Mouse (Mus musculus) heart, embryonic 16.5 days (tissue): ENCODE measurements around the gene Hist3h2a. TPM values are rescaled to one million over a fixed set of nuclear protein-coding genes. Genes with fewer than 3 reads are reported as not detected.

Experiments
- ATAC-seq: fragments of 200-750 bp; cut with Nextera tagmentation; replicated peaks from 2 replicates; pipeline ENCODE4 v1.8.0; 2017; ENCODE audit warnings: moderate number of reproducible peaks; ENCODE audit not compliant: insufficient read depth, low FRiP score; ENCODE audit errors: extremely low read depth
- H3K27ac ChIP-seq: fragments of 300-500 bp; sonication (generic); 2 replicates; pipeline ENCODE4 v1.5.1; 2014; ENCODE audit warnings: mild to moderate bottlenecking, low read length, control low read depth, moderate library complexity
- H3K27me3 ChIP-seq: fragments of 300-500 bp; sonication (generic); 2 replicates; pipeline ENCODE4 v1.6.1; 2014; ENCODE audit warnings: low read length, mixed read lengths; ENCODE audit not compliant: control insufficient read depth, insufficient read depth
- H3K36me3 ChIP-seq: fragments of 300-500 bp; sonication (generic); 2 replicates; pipeline ENCODE4 v1.6.1; 2014; ENCODE audit not compliant: control insufficient read depth, insufficient read depth
- H3K4me1 ChIP-seq: fragments of 300-500 bp; sonication (generic); 2 replicates; pipeline ENCODE4 v1.6.1; 2014; ENCODE audit warnings: low read length, mixed read lengths; ENCODE audit not compliant: control insufficient read depth, insufficient read depth
- H3K4me2 ChIP-seq: fragments of 300-500 bp; sonication (generic); 2 replicates; pipeline ENCODE4 v1.6.1; 2014; ENCODE audit warnings: low read depth, mild to moderate bottlenecking, control low read depth, low read length
- H3K4me3 ChIP-seq: fragments of 300-500 bp; sonication (generic); 2 replicates; pipeline ENCODE4 v1.5.1; 2014; ENCODE audit warnings: mild to moderate bottlenecking, control low read depth, low read length
- H3K9ac ChIP-seq: fragments of 300-500 bp; sonication (generic); 2 replicates; pipeline ENCODE4 v1.6.1; 2014; ENCODE audit warnings: low read length, control low read depth
- H3K9me3 ChIP-seq: fragments of 300-500 bp; sonication (generic); replicated peaks from 2 replicates; pipeline ENCODE4 v1.6.1; 2016; ENCODE audit warnings: low read length; ENCODE audit not compliant: control insufficient read depth
- WGBS: fragments of 180-500 bp; shearing (Covaris S2); extraction: QIAGEN DNeasy Blood & Tissue Kit; methylation state at CpG from one replicate; pipeline ENCODE4 v1.1.7; 2014; 5-methylcytosine and 5-hydroxymethylcytosine counted together
- microRNA-seq: library from miRNA; unstranded; fragments of <30 nt; microRNA quantifications from one replicate; pipeline ENCODE4, GENCODE M21; 2017
- polyA plus RNA-seq: library from polyadenylated mRNA; unstranded; fragments of >200 nt; fragmentation: Nextera tagmentation; extraction: Ambion mirVana; gene quantifications from 2 replicates; pipeline ENCODE4 v1.2.1, GENCODE M21; 2015

Gene Hist3h2a
- polyA plus RNA-seq, 1 experiment from 2014 or later, result 35.2 TPM

DNA sequence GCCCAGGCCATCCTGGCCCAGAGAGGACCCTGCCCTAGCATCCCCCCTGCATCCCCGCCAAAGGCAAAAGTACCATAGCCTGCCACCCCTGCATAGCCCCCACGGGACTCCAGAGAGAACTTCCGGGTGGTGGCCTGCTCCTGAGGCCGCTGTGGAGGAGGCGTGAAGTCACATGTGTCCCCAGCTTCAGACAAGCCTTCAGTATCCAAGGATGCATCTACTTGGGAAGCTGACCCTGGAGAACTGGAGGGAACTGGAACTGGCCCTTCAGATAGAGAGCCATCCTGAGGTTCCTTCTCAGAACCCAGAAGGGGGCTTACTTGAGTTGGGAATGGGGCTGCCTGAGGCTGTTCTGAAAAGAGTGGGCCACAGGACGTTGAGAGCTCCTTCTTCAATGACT lies 45.3 kb downstream of the Hist3h2a start:
- Histone ChIP-seq H3K27ac (peak overlapping the region; percentile 94), H3K9ac (peak overlapping the region; percentile 79), H3K9me3 (no peaks in the 10 kb centered on the region), H3K4me1 (peaks cover 56% of the 10 kb centered on the region), H3K4me3 (peak overlapping the region; percentile 52), H3K4me2 (peak overlapping the region; percentile 75), H3K36me3 (no peaks in the 10 kb centered on the region; the same call in 1 of the 2 replicates), H3K27me3 (no peaks in the 10 kb centered on the region)
- ATAC-seq, result no peak
- WGBS, result 68% methylated on average over 6 of the region's 6 CpGs

DNA sequence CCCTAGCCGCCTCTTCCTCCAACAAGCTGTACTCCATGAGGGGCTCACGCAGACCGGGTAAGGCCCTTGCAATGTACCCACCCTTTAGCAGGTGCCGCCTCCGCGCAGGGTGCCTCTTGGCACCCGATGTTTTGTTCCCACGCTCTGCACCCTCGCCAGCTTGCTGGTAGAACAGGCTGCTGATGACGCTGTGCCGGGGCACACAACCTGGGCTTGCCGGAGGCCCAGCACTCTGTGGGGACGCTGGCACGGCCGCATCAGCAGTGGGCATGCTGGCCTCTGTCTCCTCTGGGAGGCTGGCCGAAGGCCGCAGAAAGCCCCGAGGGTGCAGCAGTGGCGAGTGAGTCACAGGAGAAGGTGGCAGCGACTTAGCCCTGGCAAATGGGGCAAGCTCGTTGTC lies 46.1 kb downstream of the Hist3h2a start:
- H3K4me2 ChIP-seq, result peak overlapping the region; percentile 75
- H3K9ac ChIP-seq, result peak overlapping the region; percentile 79
- ATAC-seq, result no peak
- H3K27ac ChIP-seq, result peak overlapping the region; percentile 94; the same call in 1 of the 2 replicates
- peak overlapping the region; percentile 52 for H3K4me3 ChIP-seq
- H3K36me3 ChIP-seq, result no peaks in the 10 kb centered on the region
- 89% methylated on average over 21 of the region's 21 CpGs for WGBS
- H3K4me1 ChIP-seq, result peaks cover 48% of the 10 kb centered on the region
- H3K9me3 ChIP-seq, result no peaks in the 10 kb centered on the region
- H3K27me3 ChIP-seq, result no peaks in the 10 kb centered on the region

DNA sequence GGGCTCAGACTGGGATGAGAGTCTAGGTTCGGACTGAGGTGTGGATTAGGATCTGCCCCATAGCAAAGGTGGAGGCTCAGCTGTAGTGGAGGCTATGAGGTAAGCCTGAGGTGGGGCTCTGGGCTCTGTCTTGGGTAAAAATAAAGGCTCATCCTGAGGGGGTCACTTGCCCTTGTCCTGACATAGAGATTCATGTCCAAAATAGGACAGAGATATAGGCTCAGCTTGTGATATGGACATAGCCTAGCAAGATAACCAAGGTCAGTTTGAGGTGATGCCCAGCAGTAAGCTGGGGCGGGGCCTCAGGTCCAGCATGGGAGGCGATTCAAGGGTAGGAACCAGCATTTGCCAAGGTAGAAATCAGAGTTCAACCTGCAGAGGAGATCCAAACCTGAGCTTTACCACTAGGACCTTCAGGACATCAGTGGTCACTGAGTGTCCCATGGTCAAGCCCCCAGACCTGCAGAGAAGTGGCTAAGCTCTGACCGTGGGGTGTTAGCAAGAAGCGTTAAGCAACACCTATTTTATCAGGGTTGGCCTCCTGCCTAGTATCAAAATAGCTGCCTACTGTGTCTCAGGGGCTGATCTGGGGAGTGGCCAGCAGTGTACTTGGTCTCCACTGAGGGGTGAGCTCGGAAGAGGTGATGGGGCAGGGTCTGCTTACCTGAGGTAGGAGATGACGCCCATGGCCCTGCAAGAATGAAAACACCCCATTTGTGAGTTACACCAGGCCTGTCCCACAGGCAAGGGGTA lies 48.0 kb downstream of the Hist3h2a start:
- Histone ChIP-seq H3K27me3 (no peaks in the 10 kb centered on the region), H3K27ac (peak overlapping the region; percentile 84), H3K4me1 (peaks cover 29% of the 10 kb centered on the region), H3K4me3 (peak overlapping the region; percentile 49), H3K9me3 (no peaks in the 10 kb centered on the region), H3K36me3 (no peaks in the 10 kb centered on the region; the same call in 1 of the 2 replicates), H3K4me2 (peak overlapping the region; percentile 75), H3K9ac (peak overlapping the region; percentile 79)
- ATAC-seq, result peak; percentile 85
- 49% methylated on average over 7 of the region's 7 CpGs for WGBS

Small RNA genes lying within 50 kb of the gene (microRNA-seq; reads per million reads assigned to microRNA genes)
- 0.59 reads per million for gene Gm44313

Other genes with a start within 250 kb of the Hist3h2a start
- gene Olfr318, start 230.7 kb upstream of the Hist3h2a start, polyA plus RNA-seq, result not detected in 2 replicates
- gene Olfr317, start 215.5 kb upstream of the Hist3h2a start, polyA plus RNA-seq, result not detected in 2 replicates
- gene Olfr316, start 202.0 kb upstream of the Hist3h2a start, polyA plus RNA-seq, result not detected in 2 replicates
- gene Olfr315, start 181.5 kb upstream of the Hist3h2a start, polyA plus RNA-seq, result not detected in 2 replicates
- gene Olfr314, start 171.7 kb upstream of the Hist3h2a start, polyA plus RNA-seq, result 0.11 TPM in 1 of 2 replicates, not detected in the other
- gene Fam183b, start 152.7 kb upstream of the Hist3h2a start, polyA plus RNA-seq, result 1.5 and 2.5 TPM in 2 replicates
- gene Olfr313, start 139.7 kb upstream of the Hist3h2a start, polyA plus RNA-seq, result 0.09 and 0.12 TPM in 2 replicates
- gene Olfr312, start 125.4 kb upstream of the Hist3h2a start, polyA plus RNA-seq, result 0.25 TPM in 1 of 2 replicates, not detected in the other
- 0.15 and 0.22 TPM in 2 replicates for gene Olfr311, start 115.4 kb upstream of the Hist3h2a start, polyA plus RNA-seq
- 4.3 and 5.1 TPM in 2 replicates for gene Gm12258, start 107.5 kb upstream of the Hist3h2a start, polyA plus RNA-seq
- 3.4 and 3.7 TPM in 2 replicates for gene 2810021J22Rik, start 87.5 kb upstream of the Hist3h2a start, polyA plus RNA-seq
- gene Zfp39, start 50.5 kb upstream of the Hist3h2a start, polyA plus RNA-seq, result 3.2 and 5.0 TPM in 2 replicates
- gene Btnl10, start 36.8 kb upstream of the Hist3h2a start, polyA plus RNA-seq, result 0.10 TPM in 1 of 2 replicates, not detected in the other
- 172 and 176 TPM in 2 replicates for gene Rnf187, start 15.8 kb upstream of the Hist3h2a start, polyA plus RNA-seq
- gene Hist3h2ba, start 5.8 kb upstream of the Hist3h2a start, polyA plus RNA-seq, result 21.8 and 27.5 TPM in 2 replicates
- 0.26 and 0.39 TPM in 2 replicates for gene Trim17, start within 50 bp of the Hist3h2a start, polyA plus RNA-seq
- gene Trim11, start 23.4 kb downstream of the Hist3h2a start, polyA plus RNA-seq, result 37.1 and 40.3 TPM in 2 replicates
- gene Obscn, start 181.7 kb downstream of the Hist3h2a start, polyA plus RNA-seq, result 87.2 and 91.9 TPM in 2 replicates
- 9.5 and 10.4 TPM in 2 replicates for gene Iba57, start 209.1 kb downstream of the Hist3h2a start, polyA plus RNA-seq
- gene Gjc2, start 228.5 kb downstream of the Hist3h2a start, polyA plus RNA-seq, result 0.50 and 0.54 TPM in 2 replicates
- 130 and 140 TPM in 2 replicates for gene Guk1, start 237.5 kb downstream of the Hist3h2a start, polyA plus RNA-seq
- gene Mrpl55, start 247.8 kb downstream of the Hist3h2a start, polyA plus RNA-seq, result 115 and 131 TPM in 2 replicates